Mouse (Mus musculus): ENCODE results near the gene Asic4. TPM values are rescaled to one million over a fixed set of nuclear protein-coding genes. Genes with fewer than 3 reads are reported as not detected.

Gene Asic4
- polyA plus RNA-seq (2014; fragmentation: Illumina TruSeq; extraction: RNeasy Lipid Tissue Mini Kit (QIAGEN cat#74804); ENCODE audit: low read depth, low replicate concordance), result not detected

GRCm38 (mm10) chr1:75450314-75451005 is at the start of gene Asic4:
Asic4 (plus strand) TSS chr1:75450436.

DNA sequence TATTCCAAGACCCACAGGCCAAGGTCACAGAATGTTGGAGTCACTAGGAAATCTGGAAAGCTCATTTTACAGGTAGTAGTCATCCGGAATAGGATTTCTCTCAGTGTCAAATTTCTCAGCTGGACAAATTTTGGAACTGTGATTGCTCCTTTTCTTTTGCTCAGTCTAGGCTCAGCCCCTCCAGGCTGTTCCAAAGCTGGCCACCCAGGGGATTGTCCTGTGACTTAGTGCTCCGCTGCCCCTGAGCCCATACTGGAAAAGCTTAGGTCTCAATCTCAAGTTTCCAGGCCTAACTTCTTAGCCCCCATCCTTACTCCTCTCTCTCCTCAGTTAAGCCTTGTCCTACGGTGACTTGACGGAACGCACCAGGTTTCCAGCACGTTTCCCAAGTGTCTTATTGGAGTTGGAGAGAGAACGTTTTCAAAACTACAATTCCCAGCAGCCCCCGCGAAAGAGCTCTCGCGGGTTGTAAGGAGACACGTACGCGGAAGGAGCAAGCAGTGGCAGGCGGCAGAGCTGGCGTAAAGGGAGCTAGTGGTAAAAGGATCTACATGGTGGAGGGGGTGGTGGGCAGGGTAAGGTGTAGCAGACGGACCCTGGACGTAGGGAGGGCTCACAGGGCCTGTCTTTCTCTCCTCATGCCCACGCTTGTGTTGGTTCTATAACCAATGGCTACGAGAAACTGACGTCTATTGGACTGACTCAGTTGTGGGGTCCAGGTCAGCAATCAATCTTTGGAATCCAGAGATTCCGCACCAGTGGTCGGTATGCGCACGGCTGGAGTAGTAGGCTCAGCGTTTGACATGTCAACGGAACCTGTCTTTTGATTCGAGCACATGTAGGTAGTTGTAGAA is 14.5 kb upstream of the Asic4 start, which contains the start of gene Gmppa:
Gmppa (plus strand) TSS at position 456 of the 854 bp plus-strand sequence.

DNA sequence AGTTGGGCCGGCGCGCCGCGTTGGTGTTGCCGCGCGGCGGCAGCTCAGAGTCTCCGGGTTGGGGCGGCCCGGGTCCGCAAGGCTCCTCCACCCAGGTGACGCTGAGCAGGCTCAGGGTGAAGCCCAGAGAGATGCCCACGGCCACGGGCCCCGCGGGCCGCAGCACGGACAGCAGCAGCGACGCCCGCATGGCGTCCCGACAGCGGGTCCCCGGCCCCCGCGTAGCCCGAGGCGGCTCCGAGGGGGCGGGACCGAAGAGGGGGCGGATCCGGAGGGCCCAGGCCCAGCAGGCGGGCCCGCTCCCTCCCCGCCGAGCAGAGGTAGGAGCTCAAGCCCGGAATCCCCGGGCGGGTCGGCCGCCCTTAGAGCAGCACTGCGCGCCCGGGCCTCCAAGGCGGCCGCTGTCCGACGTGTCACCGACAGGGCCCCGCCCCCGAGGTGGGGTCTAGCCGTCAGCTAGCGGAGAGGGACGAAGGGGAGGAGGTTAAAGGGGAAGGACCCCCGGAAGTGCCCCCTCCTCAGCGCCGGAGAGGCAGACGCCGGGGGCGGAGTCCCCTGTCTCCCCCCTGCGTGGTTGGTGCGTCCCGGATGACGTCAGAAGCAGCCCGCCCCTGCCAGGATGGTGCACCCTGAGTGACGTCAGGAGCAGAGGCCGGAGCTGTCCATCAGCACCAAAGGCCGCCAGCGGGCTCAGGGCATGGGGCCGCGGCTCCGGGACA is 28.8 kb downstream of the Asic4 start, which contains the start of the genes Chpf and Tmem198:
Chpf (minus strand) TSS at position 392 of the 719 bp plus-strand sequence.
Tmem198 (plus strand) TSS at position 617 of the 719 bp plus-strand sequence.

DNA sequence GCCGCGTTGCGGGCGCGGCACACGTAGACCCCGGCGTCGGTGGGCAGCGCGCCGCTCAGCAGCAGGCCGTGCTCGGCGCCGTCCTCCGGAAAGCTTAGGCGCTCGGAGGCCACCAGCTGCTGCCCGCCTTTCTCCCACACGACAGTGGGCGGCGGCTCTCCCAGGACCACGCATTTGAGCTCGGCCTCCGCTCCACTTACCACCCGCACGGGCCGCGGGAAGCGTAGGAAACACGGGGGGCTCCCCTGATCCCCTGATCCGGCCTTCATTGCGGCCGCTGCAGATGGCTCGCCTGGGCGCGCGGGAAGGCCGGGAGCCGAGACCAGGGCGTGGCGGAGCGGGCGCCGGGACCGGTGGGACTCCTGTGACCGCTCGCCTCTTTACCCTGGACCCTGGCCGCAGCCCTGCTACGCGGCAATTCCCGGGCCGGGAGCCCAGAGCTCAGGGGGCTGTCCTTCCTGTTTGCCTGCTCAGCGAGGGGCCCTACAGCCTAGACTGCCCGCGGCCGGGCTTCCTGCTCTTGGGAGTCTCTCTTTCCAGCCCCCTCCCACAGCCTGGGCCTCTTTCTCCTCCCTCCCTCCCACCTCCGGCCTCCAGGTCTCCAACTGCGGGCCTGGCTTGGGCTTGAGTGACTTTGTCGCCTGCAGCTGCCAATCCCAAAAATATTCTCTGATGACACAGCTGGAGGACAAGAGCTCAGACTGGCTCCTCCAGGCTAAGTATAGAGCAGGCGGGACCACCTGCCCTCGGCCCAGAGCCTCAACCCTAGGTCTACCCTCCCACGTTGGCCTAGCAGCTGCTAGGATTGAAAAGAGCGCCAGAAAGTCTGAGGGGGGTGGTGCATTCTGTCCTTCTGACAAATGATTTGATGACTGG is 56.0 kb downstream of the Asic4 start, which contains the start of gene Obsl1:
Obsl1 (minus strand) TSS at position 497 of the 876 bp plus-strand sequence.

GRCm38 (mm10) chr1:75507006-75507405 is 56.8 kb downstream of the Asic4 start, which contains the start of gene Inha:
Inha (plus strand) TSS chr1:75507077.

GRCm38 (mm10) chr1:75521321-75522031 is 71.2 kb downstream of the Asic4 start, which contains the start of gene Stk11ip:
Stk11ip (plus strand) TSS chr1:75521529.

Other genes with a start within 250 kb of the Asic4 start
- 40.7 TPM for gene Glb1l, start 239.6 kb upstream of the Asic4 start, polyA plus RNA-seq (2014; fragmentation: Illumina TruSeq; extraction: RNeasy Lipid Tissue Mini Kit (QIAGEN cat#74804); ENCODE audit: low read depth, low replicate concordance)
- 100 TPM for gene Stk16, start 239.6 kb upstream of the Asic4 start, polyA plus RNA-seq (2014; fragmentation: Illumina TruSeq; extraction: RNeasy Lipid Tissue Mini Kit (QIAGEN cat#74804); ENCODE audit: low read depth, low replicate concordance)
- gene Tuba4a, start 230.6 kb upstream of the Asic4 start, polyA plus RNA-seq (2014; fragmentation: Illumina TruSeq; extraction: RNeasy Lipid Tissue Mini Kit (QIAGEN cat#74804); ENCODE audit: low read depth, low replicate concordance), result 55.1 TPM
- not detected for gene A630095N17Rik, start 218.3 kb upstream of the Asic4 start, polyA plus RNA-seq (2014; fragmentation: Illumina TruSeq; extraction: RNeasy Lipid Tissue Mini Kit (QIAGEN cat#74804); ENCODE audit: low read depth, low replicate concordance)
- gene Dnajb2, start 214.0 kb upstream of the Asic4 start, polyA plus RNA-seq (2014; fragmentation: Illumina TruSeq; extraction: RNeasy Lipid Tissue Mini Kit (QIAGEN cat#74804); ENCODE audit: low read depth, low replicate concordance), result 54.8 TPM
- 0.16 TPM for gene Ptprn, start 185.9 kb upstream of the Asic4 start, polyA plus RNA-seq (2014; fragmentation: Illumina TruSeq; extraction: RNeasy Lipid Tissue Mini Kit (QIAGEN cat#74804); ENCODE audit: low read depth, low replicate concordance)
- gene Resp18, start 172.0 kb upstream of the Asic4 start, polyA plus RNA-seq (2014; fragmentation: Illumina TruSeq; extraction: RNeasy Lipid Tissue Mini Kit (QIAGEN cat#74804); ENCODE audit: low read depth, low replicate concordance), result not detected
- 85.7 TPM for gene Dnpep, start 132.4 kb upstream of the Asic4 start, polyA plus RNA-seq (2014; fragmentation: Illumina TruSeq; extraction: RNeasy Lipid Tissue Mini Kit (QIAGEN cat#74804); ENCODE audit: low read depth, low replicate concordance)
- 40.0 TPM for gene Des, start 90.1 kb upstream of the Asic4 start, polyA plus RNA-seq (2014; fragmentation: Illumina TruSeq; extraction: RNeasy Lipid Tissue Mini Kit (QIAGEN cat#74804); ENCODE audit: low read depth, low replicate concordance)
- gene Speg, start 75.1 kb upstream of the Asic4 start, polyA plus RNA-seq (2014; fragmentation: Illumina TruSeq; extraction: RNeasy Lipid Tissue Mini Kit (QIAGEN cat#74804); ENCODE audit: low read depth, low replicate concordance), result 9.7 TPM
- 103 TPM for gene Gmppa, start 14.5 kb upstream of the Asic4 start, polyA plus RNA-seq (2014; fragmentation: Illumina TruSeq; extraction: RNeasy Lipid Tissue Mini Kit (QIAGEN cat#74804); ENCODE audit: low read depth, low replicate concordance)
- gene Chpf, start 28.9 kb downstream of the Asic4 start, polyA plus RNA-seq (2014; fragmentation: Illumina TruSeq; extraction: RNeasy Lipid Tissue Mini Kit (QIAGEN cat#74804); ENCODE audit: low read depth, low replicate concordance), result 31.5 TPM
- 1.2 TPM for gene Tmem198, start 29.1 kb downstream of the Asic4 start, polyA plus RNA-seq (2014; fragmentation: Illumina TruSeq; extraction: RNeasy Lipid Tissue Mini Kit (QIAGEN cat#74804); ENCODE audit: low read depth, low replicate concordance)
- gene Obsl1, start 56.0 kb downstream of the Asic4 start, polyA plus RNA-seq (2014; fragmentation: Illumina TruSeq; extraction: RNeasy Lipid Tissue Mini Kit (QIAGEN cat#74804); ENCODE audit: low read depth, low replicate concordance), result 21.6 TPM
- 20.7 TPM for gene Inha, start 56.6 kb downstream of the Asic4 start, polyA plus RNA-seq (2014; fragmentation: Illumina TruSeq; extraction: RNeasy Lipid Tissue Mini Kit (QIAGEN cat#74804); ENCODE audit: low read depth, low replicate concordance)
- 20.1 TPM for gene Stk11ip, start 71.1 kb downstream of the Asic4 start, polyA plus RNA-seq (2014; fragmentation: Illumina TruSeq; extraction: RNeasy Lipid Tissue Mini Kit (QIAGEN cat#74804); ENCODE audit: low read depth, low replicate concordance)
- 13.6 TPM for gene Slc4a3, start 95.8 kb downstream of the Asic4 start, polyA plus RNA-seq (2014; fragmentation: Illumina TruSeq; extraction: RNeasy Lipid Tissue Mini Kit (QIAGEN cat#74804); ENCODE audit: low read depth, low replicate concordance)